Mouse (Mus musculus) intestine, postnatal 0 days (tissue): ENCODE results near the gene Myh11. TPM values are rescaled to one million over a fixed set of nuclear protein-coding genes. Genes with fewer than 3 reads are reported as not detected.

ENCODE experiments used
- ATAC-seq: fragments of 200-750 bp; cut with Nextera tagmentation; 2 replicates; pipeline ENCODE4 v1.8.0; 2017; ENCODE audit warnings: mild to moderate bottlenecking, moderate TSS enrichment, moderate library complexity
- H3K27ac ChIP-seq: fragments of 300-500 bp; sonication (generic); 2 replicates; pipeline ENCODE4 v1.5.1; 2014; ENCODE audit warnings: mild to moderate bottlenecking, low read depth, low read length, moderate library complexity
- H3K27me3 ChIP-seq: fragments of 300-500 bp; sonication (generic); replicated peaks from 2 replicates; pipeline ENCODE4 v1.6.1; 2014; ENCODE audit warnings: low read length, mixed read lengths; ENCODE audit not compliant: control insufficient read depth, insufficient read depth
- H3K36me3 ChIP-seq: fragments of 300-500 bp; sonication (generic); 2 replicates; pipeline ENCODE4 v1.6.1; 2014; ENCODE audit warnings: mild to moderate bottlenecking, moderate library complexity; ENCODE audit not compliant: control insufficient read depth, insufficient read depth
- H3K4me1 ChIP-seq: fragments of 300-500 bp; sonication (generic); replicated peaks from 2 replicates; pipeline ENCODE4 v1.6.1; 2014; ENCODE audit warnings: antibody characterized with exemption, low read length, mixed read lengths; ENCODE audit not compliant: control insufficient read depth, insufficient read depth
- H3K4me2 ChIP-seq: fragments of 300-500 bp; sonication (generic); replicated peaks from 2 replicates; pipeline ENCODE4 v1.6.1; 2014; ENCODE audit warnings: low read depth, mild to moderate bottlenecking, moderate library complexity
- H3K4me3 ChIP-seq: fragments of 300-500 bp; sonication (generic); 2 replicates; pipeline ENCODE4 v1.5.1; 2014; ENCODE audit warnings: low read depth, low read length
- H3K9ac ChIP-seq: fragments of 300-500 bp; sonication (generic); 2 replicates; pipeline ENCODE4 v1.6.1; 2014; ENCODE audit warnings: mild to moderate bottlenecking, low read depth, low read length
- H3K9me3 ChIP-seq: fragments of 300-500 bp; sonication (generic); 2 replicates; pipeline ENCODE4 v1.6.1; 2016; ENCODE audit warnings: mixed run types; ENCODE audit not compliant: control insufficient read depth
- CTCF ChIP-seq: sonication (generic); IDR thresholded peaks from 2 replicates; pipeline ENCODE4 v1.5.1; 2016; ENCODE audit warnings: low read depth, mild to moderate bottlenecking, control low read depth, antibody characterized with exemption, moderate library complexity
- WGBS: fragments of 180-500 bp; shearing (Covaris S2); extraction: QIAGEN DNeasy Blood & Tissue Kit; methylation state at CpG from one replicate; pipeline ENCODE4 v1.1.7; 2014; 5-methylcytosine and 5-hydroxymethylcytosine counted together
- polyA plus RNA-seq: library from polyadenylated mRNA; unstranded; fragments of >200 nt; fragmentation: Nextera tagmentation; extraction: Ambion mirVana; gene quantifications from 2 replicates; pipeline ENCODE4 v1.2.1, GENCODE M21; 2015

The Myh11 gene
- polyA plus RNA-seq, 1 experiment from 2014 or later = 164 TPM

DNA sequence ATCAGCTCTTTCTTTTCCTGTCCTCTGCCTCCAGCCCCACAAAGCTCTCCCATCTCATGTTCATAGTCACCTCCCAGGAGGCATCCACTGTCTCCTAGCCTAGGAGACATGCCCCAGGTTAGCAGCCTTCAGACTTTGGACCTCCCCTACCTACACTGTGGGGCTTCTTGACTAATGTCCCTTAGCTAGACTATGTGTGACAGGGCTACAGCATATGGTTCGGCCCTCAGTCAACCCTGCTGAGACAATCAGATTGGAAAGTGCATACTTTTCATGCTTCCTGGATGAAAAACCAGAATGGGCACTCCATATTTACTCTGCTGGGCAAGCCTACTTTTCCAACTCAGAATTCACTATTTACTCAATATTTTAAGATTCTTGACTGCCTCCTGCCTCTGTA is 28.8 kb downstream of the Myh11 start:
- ATAC-seq = no peak
- Histone ChIP-seq H3K9me3 (no peaks in the 10 kb centered on the region), H3K27ac (no peak overlapping the region), H3K4me3 (no peak overlapping the region), H3K4me2 (no peak overlapping the region), H3K9ac (no peak overlapping the region), H3K27me3 (no peaks in the 10 kb centered on the region), H3K36me3 (no peaks in the 10 kb centered on the region; the same call in 1 of the 2 replicates), H3K4me1 (no peaks in the 10 kb centered on the region)
- no peak for TF ChIP-seq CTCF
- WGBS = 58% methylated on average over 1 of the region's 1 CpGs

DNA sequence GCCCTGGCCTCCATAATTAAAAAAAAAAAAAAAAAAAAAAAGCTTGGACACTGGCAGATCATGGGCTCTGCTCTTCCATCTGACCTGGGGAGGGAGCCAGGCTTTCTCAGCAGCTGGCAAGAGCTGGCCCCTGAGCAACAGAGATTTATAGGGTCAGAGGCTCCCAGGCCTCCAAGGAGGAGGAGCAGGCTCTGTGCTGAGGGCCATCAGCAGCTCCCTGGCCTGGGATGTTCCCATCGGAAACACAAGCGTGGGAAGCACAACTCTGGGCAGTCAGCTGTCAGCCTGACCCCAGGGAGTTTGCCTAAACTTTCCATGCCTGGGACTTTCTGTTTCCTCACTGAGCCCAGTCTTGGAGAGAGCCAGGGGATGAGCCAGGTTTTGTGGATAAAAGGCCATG is 32.3 kb downstream of the Myh11 start:
- no peak overlapping the region for H3K4me3 ChIP-seq

DNA sequence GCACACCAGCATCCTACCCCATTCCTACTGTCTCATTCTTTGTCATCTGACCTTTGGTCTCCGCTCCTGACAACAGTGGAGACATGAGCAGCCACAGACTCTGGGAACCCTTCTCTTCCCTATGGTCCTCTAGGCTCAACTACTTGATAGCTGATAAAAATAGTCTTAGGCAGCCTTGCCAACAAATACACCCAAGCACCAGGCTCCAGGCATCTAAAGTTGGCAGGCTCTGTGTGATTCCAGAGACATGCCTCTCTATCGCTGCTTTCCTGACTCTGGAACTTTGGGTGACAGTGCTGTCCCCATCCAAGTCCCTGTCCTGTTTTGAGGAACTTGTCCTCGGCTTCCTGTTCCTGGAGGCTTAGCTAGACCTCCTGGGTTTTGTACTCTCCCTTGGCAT is 37.6 kb downstream of the Myh11 start:
- H3K4me2 ChIP-seq = no peak overlapping the region
- no peak for ATAC-seq
- no peaks in the 10 kb centered on the region for H3K9me3 ChIP-seq
- WGBS = 88% methylated on average over 3 of the region's 3 CpGs
- no peaks in the 10 kb centered on the region for H3K36me3 ChIP-seq
- no peak overlapping the region for H3K9ac ChIP-seq
- no peak overlapping the region for H3K27ac ChIP-seq
- TF ChIP-seq CTCF = no peak
- H3K4me3 ChIP-seq = no peak overlapping the region
- H3K4me1 ChIP-seq = no peaks in the 10 kb centered on the region
- no peaks in the 10 kb centered on the region for H3K27me3 ChIP-seq

More for the DNA sequence above, 32.3 kb downstream of the Myh11 start:
- H3K4me1 ChIP-seq = no peaks in the 10 kb centered on the region
- no peaks in the 10 kb centered on the region for H3K36me3 ChIP-seq
- H3K27ac ChIP-seq = no peak overlapping the region
- no peak overlapping the region for H3K4me2 ChIP-seq
- ATAC-seq = no peak
- H3K9me3 ChIP-seq = no peaks in the 10 kb centered on the region
- WGBS = 44% methylated on average over 2 of the region's 2 CpGs
- H3K27me3 ChIP-seq = no peaks in the 10 kb centered on the region
- H3K9ac ChIP-seq = no peak overlapping the region
- no peak for TF ChIP-seq CTCF

DNA sequence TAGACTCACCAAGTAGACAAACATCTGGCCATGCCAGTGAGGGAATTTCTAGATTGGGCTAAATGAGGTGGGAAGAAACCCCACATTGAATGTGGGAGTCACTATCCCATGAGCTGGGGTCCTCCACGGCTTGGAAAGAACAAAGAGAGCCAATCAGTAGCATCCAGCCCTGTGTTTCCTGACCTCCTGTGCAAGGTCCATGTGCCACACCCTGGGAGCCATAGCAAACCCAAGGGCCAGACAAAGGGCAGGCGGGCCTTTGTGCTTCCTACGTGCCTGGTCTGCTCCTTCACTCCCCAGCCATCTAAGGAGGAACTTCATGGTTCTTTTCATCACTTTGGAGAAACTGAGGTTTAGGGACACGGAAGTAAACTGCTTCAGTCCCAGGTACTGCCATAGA is 38.3 kb downstream of the Myh11 start:
- H3K9me3 ChIP-seq = no peaks in the 10 kb centered on the region
- peak; percentile 70 for ATAC-seq
- H3K4me1 ChIP-seq = no peaks in the 10 kb centered on the region
- WGBS = 42% methylated on average over 4 of the region's 4 CpGs
- no peak overlapping the region for H3K9ac ChIP-seq
- H3K4me3 ChIP-seq = no peak overlapping the region
- TF ChIP-seq CTCF = no peak
- no peaks in the 10 kb centered on the region for H3K36me3 ChIP-seq
- no peak overlapping the region for H3K4me2 ChIP-seq
- H3K27ac ChIP-seq = no peak overlapping the region
- H3K27me3 ChIP-seq = no peaks in the 10 kb centered on the region

DNA sequence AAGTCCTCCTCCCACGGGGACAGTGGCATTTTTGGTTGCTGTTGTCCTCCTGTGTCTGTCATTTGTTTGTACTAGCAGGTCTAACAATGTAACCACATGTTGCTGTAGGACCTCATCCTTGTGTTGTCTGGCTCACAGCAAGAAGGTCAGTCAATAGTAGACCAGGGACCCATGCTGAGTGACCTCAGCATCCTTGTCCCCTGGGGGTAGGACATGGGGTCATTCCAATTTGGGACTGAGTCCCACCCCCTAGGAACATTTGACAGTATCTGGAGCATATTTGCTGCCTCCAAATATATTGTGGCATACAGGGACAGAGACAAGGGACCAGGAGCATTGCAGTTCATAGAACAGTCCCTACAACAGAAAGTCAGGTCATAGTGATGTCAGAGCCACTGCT is 41.3 kb downstream of the Myh11 start:
- WGBS = 46% methylated on average over 1 of the region's 1 CpGs
- ATAC-seq = no peak
- Histone ChIP-seq H3K4me3 (no peak overlapping the region), H3K9me3 (no peaks in the 10 kb centered on the region), H3K4me1 (no peaks in the 10 kb centered on the region), H3K27me3 (no peaks in the 10 kb centered on the region), H3K27ac (no peak overlapping the region), H3K36me3 (no peaks in the 10 kb centered on the region), H3K9ac (no peak overlapping the region), H3K4me2 (no peak overlapping the region)
- TF ChIP-seq CTCF = no peak

DNA sequence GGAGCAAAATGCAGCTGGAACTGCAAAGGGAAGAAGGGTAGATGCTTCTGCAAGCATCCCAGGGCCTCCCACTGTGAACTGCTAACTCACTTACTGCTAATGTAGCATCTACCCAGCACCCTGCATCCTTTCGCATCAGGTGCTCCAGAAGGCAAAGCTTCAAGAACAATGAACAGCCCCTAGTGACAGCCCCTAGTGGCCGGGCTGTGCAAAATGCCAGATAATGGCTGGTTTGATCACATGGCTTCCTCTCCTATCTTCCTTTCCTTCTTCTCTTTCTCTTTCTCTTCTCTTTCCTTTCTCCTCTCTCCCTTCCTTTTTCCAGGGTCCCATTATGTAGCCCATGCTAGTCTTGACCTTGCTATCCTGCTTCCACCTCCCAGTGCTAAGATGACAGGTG is 48.6 kb downstream of the Myh11 start:
- Histone ChIP-seq H3K4me1 (no peaks in the 10 kb centered on the region), H3K27ac (no peak overlapping the region), H3K4me3 (no peak overlapping the region), H3K4me2 (no peak overlapping the region), H3K9ac (no peak overlapping the region), H3K9me3 (no peaks in the 10 kb centered on the region), H3K27me3 (no peaks in the 10 kb centered on the region), H3K36me3 (no peaks in the 10 kb centered on the region)
- 34% methylated on average over 2 of the region's 2 CpGs for WGBS
- ATAC-seq = no peak
- TF ChIP-seq CTCF = peak; percentile 63

DNA sequence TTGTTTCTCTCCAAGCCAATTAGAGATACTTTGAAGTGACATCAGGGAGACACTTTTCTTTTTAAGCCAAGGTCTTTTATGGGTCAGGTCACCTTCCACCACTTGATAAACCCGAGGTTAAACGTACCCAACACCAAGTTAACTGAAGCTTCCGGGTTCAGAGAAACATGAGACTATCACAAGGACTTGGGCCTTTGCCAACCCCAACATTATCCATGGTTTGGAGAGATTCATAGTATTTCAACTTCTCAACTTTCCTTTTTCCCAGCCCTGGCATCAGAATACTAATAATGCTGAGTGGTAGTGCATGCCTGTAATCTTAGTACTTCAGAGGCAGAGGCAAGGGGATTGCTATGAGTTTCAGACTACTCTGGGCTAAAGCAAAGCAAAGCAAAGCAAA is 49.1 kb downstream of the Myh11 start:
- ATAC-seq = no peak
- Histone ChIP-seq H3K27ac (no peak overlapping the region), H3K4me2 (no peak overlapping the region), H3K9ac (no peak overlapping the region), H3K9me3 (no peaks in the 10 kb centered on the region), H3K4me1 (no peaks in the 10 kb centered on the region), H3K36me3 (no peaks in the 10 kb centered on the region), H3K4me3 (no peak overlapping the region), H3K27me3 (no peaks in the 10 kb centered on the region)
- no peak for TF ChIP-seq CTCF
- 71% methylated on average over 3 of the region's 3 CpGs for WGBS
